Mouse (Mus musculus) liver, adult 2 months (tissue): ENCODE data around the gene Htra1.

Source experiments
- CTCF ChIP-seq: fragments of 200-500 bp; IDR thresholded peaks from 2 replicates; pipeline ENCODE4 v1.5.1; 2011; ENCODE audit warnings: low read depth, low read length, control low read depth
- POLR2A ChIP-seq: fragments of 200-500 bp; IDR thresholded peaks from 2 replicates; pipeline ENCODE4 v1.6.1; 2011; ENCODE audit warnings: low read length, control low read depth; ENCODE audit not compliant: insufficient read depth; ENCODE audit errors: extremely low read depth

GRCm38 (mm10) chr7:130932921-130933320 lies 3.0 kb upstream of the Htra1 start:
- TF ChIP-seq POLR2A (no peak), CTCF (no peak)
